Mouse (Mus musculus) spleen, adult 12 weeks (tissue): ENCODE data around the gene C87977.
"Not testable (repeated sequence)": the region's sequence is repeated elsewhere in the genome, so short reads cannot be mapped to it uniquely, and the experiment has no call there.

Experiments
- DNase-seq: peaks from one replicate; pipeline ENCODE4 v3.0.0; 2022; ENCODE audit warnings: low spot score

Gene C87977

GRCm38 (mm10) chr4:144213218-144213617, at the start of gene C87977:
Gene C87977, minus strand, starts transcription at chr4:144213318.
- not testable (repeated sequence) for DNase-seq

- DNase-seq, result not testable (repeated sequence)
Observed at GRCm38 (mm10) chr4:144254768-144255167, 41.6 kb upstream of the C87977 start.

GRCm38 (mm10) chr4:144190419-144190818, 22.7 kb downstream of the C87977 start, which contains the start of gene Oog2:
Gene Oog2, plus strand, starts transcription at chr4:144190719.
- no peak for DNase-seq

- no peak for DNase-seq
Observed at GRCm38 (mm10) chr4:144162563-144162962, 50.6 kb downstream of the C87977 start, which contains the start of gene Oog3. Gene Oog3, minus strand, starts transcription at chr4:144162663.
